Mouse (Mus musculus) liver, embryonic 14.5 days (tissue): Measurements from ENCODE around the gene Pop7. TPM values are rescaled to one million over a fixed set of nuclear protein-coding genes. Genes with fewer than 3 reads are reported as not detected.
A peak's percentile ranks its signal among the peaks of the same experiment; 100 is the strongest.

Experiments
- ATAC-seq: fragments of 200-750 bp; cut with Nextera tagmentation; 2 replicates; pipeline ENCODE4 v1.8.0; 2017; ENCODE audit warnings: moderate number of reproducible peaks, mild to moderate bottlenecking, moderate library complexity; ENCODE audit not compliant: insufficient read depth
- DNase-seq, 3 experiments: peaks; one replicate each; pipeline ENCODE4 v3.0.0-alpha.2; 2012 to 2013; ENCODE audit warnings: low read depth in 3 of 3, low spot score in 3 of 3
- H3K27ac ChIP-seq: fragments of 300-500 bp; sonication (generic); 2 replicates; pipeline ENCODE4 v1.5.1; 2014; ENCODE audit warnings: moderate library complexity, mild to moderate bottlenecking, control low read depth, inconsistent platforms
- H3K27me3 ChIP-seq: fragments of 300-500 bp; sonication (generic); 2 replicates; pipeline ENCODE4 v1.6.1; 2014; ENCODE audit warnings: mild to moderate bottlenecking, low read length, moderate library complexity; ENCODE audit not compliant: control insufficient read depth, insufficient read depth
- H3K36me3 ChIP-seq: fragments of 300-500 bp; sonication (generic); replicated peaks from 2 replicates; pipeline ENCODE4 v1.6.1; 2014; ENCODE audit warnings: low read depth; ENCODE audit not compliant: control insufficient read depth, insufficient read depth
- H3K4me1 ChIP-seq, 2 experiments: fragments of 200-500 bp in 1 of 2; fragments of 300-500 bp in 1 of 2; sonication (generic) in 1 of 2; replicated peaks; 2 replicates each; pipeline ENCODE4 v1.6.1; 2012 to 2014; ENCODE audit warnings: antibody characterized with exemption in 1 of 2, inconsistent platforms in 1 of 2, low read length in 1 of 2; ENCODE audit not compliant: control insufficient read depth in 2 of 2, insufficient read depth in 2 of 2
- H3K4me2 ChIP-seq: fragments of 300-500 bp; sonication (generic); 2 replicates; pipeline ENCODE4 v1.6.1; 2014; ENCODE audit warnings: low read depth, mild to moderate bottlenecking, control low read depth, moderate library complexity
- H3K4me3 ChIP-seq, 2 experiments: fragments of 200-500 bp in 1 of 2; fragments of 300-500 bp in 1 of 2; sonication (generic) in 1 of 2; 2 replicates each; pipeline ENCODE4 v1.5.1; 2012 to 2014; ENCODE audit warnings: low read depth in 2 of 2, low read length in 2 of 2, mild to moderate bottlenecking in 2 of 2, control low read depth in 1 of 2, inconsistent platforms in 1 of 2, moderate library complexity in 1 of 2; ENCODE audit not compliant: insufficient read depth in 1 of 2
- H3K9ac ChIP-seq: fragments of 300-500 bp; sonication (generic); replicated peaks from 2 replicates; pipeline ENCODE4 v1.6.1; 2014; ENCODE audit warnings: mild to moderate bottlenecking, control low read depth, moderate library complexity
- H3K9me3 ChIP-seq: fragments of 300-500 bp; sonication (generic); 2 replicates; pipeline ENCODE4 v1.6.1; 2016; ENCODE audit warnings: low read length, mixed read lengths; ENCODE audit not compliant: control insufficient read depth
- CTCF ChIP-seq: IDR thresholded peaks from 2 replicates; pipeline ENCODE4 v1.5.1; 2016; ENCODE audit warnings: antibody characterized with exemption, low read depth, control low read depth
- EP300 ChIP-seq: IDR thresholded peaks from 2 replicates; pipeline ENCODE4 v1.6.1; 2016; ENCODE audit warnings: antibody characterized with exemption, low read depth
- WGBS: fragments of 180-500 bp; shearing (Covaris S2); extraction: QIAGEN DNeasy Blood & Tissue Kit; methylation state at CpG from one replicate; pipeline ENCODE4 v1.1.7; 2014; ENCODE audit not compliant: insufficient replicate concordance; 5-methylcytosine and 5-hydroxymethylcytosine counted together
- polyA plus RNA-seq, 2 experiments: library from polyadenylated mRNA; depleted of rRNA in 1 of 2; stranded (reverse) in 1 of 2; unstranded in 1 of 2; fragments of >200 nt; fragmentation: Nextera tagmentation in 1 of 2; extraction: Ambion mirVana in 1 of 2; gene quantifications; 2 replicates each; pipeline versions ENCODE4 v1.2.1 to v1.2.3; 2012 to 2014

Gene Pop7
- polyA plus RNA-seq, 2 experiments = 25.3 to 36.5 TPM

DNA sequence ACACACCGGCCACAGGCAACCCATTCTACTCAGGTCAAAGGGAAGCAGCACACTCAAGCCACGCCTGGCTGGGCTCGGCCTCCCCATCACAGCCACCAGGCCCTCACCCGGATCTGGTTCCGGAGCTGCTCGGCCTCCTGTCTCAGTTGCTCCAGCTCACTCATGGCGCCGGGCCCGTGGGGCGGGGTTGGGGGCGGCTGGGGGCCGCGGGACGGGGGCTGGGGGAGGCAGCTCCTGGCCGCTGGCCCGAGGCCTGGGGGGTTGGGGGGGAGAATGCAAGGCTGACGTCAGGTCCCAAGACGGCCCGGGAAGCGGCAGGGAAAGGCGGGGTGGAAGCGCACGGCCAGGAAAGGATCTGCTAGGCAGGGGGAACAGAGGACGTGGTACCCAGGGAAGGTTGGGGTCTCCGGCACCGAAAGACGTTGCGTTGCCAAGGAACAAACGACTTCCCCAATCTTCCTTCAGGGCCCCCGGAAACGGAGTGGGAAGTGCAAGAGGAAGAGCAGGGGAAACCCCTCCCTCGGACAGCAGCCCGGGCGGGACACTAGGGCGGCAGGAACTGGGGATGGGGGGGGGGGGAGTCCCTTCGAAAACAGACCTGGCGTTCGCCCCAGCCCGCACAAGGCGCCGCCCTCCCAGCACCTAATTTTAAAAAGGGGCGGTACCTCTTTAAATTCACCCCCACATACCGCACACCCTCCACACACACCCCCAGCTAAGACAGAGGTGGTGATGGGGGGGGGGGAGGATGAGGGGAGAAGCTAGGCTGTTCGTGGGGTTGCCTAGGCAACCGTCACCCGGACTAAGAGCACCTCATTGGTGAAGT, 28.5 kb upstream of the Pop7 start:
- no peaks in the 10 kb centered on the region for H3K9me3 ChIP-seq
- no peak overlapping the region for H3K27ac ChIP-seq
- peak overlapping the region; percentile 95 for H3K9ac ChIP-seq
- peak overlapping the region; percentile 68 to 95 for H3K4me3 ChIP-seq
- peak in 1 of 3 experiments; percentile 48 for DNase-seq
- no peak for TF ChIP-seq EP300
- no peak for TF ChIP-seq CTCF
- 8% methylated on average over 41 of the region's 46 CpGs for WGBS
- peak overlapping the region; percentile 90 for H3K4me2 ChIP-seq
- no peaks in the 10 kb centered on the region for H3K27me3 ChIP-seq
- peak; percentile 2 for ATAC-seq
- peaks cover 4 to 13% of the 10 kb centered on the region in 2 experiments; a peak in 3 of 4 replicates for H3K4me1 ChIP-seq
- peaks cover 32% of the 10 kb centered on the region for H3K36me3 ChIP-seq

DNA sequence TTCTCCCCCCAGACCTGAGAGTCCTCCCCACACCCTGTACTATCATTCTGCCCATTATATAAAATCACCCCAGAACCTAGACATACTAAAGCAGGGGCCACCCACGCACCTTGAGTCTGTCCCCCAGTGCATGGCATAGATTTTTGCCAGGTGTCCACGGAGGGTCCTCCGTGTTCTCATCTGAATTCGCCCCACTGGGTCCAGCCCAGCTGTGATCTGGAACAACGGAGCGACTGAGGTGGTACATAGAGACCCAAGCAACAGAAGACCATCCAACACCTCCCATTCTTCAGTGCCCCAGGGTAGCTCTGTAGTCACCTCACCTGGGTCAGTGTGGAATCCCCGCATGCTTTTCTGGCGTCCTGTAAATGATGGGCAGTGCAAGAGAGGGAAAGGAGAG, 27.8 kb upstream of the Pop7 start:
- WGBS = 83% methylated on average over 8 of the region's 8 CpGs
- DNase-seq (no peak), ATAC-seq (no peak)
- H3K4me1 ChIP-seq = peaks cover 4 to 13% of the 10 kb centered on the region in 2 experiments; a peak in 3 of 4 replicates
- no peaks in the 10 kb centered on the region for H3K9me3 ChIP-seq
- H3K4me3 ChIP-seq = peak overlapping the region; percentile 33 to 68
- no peaks in the 10 kb centered on the region for H3K27me3 ChIP-seq
- H3K4me2 ChIP-seq = peak overlapping the region; percentile 90
- no peak for TF ChIP-seq CTCF
- TF ChIP-seq EP300 = no peak
- peaks cover 32% of the 10 kb centered on the region for H3K36me3 ChIP-seq
- no peak overlapping the region for H3K9ac ChIP-seq
- no peak overlapping the region for H3K27ac ChIP-seq

DNA sequence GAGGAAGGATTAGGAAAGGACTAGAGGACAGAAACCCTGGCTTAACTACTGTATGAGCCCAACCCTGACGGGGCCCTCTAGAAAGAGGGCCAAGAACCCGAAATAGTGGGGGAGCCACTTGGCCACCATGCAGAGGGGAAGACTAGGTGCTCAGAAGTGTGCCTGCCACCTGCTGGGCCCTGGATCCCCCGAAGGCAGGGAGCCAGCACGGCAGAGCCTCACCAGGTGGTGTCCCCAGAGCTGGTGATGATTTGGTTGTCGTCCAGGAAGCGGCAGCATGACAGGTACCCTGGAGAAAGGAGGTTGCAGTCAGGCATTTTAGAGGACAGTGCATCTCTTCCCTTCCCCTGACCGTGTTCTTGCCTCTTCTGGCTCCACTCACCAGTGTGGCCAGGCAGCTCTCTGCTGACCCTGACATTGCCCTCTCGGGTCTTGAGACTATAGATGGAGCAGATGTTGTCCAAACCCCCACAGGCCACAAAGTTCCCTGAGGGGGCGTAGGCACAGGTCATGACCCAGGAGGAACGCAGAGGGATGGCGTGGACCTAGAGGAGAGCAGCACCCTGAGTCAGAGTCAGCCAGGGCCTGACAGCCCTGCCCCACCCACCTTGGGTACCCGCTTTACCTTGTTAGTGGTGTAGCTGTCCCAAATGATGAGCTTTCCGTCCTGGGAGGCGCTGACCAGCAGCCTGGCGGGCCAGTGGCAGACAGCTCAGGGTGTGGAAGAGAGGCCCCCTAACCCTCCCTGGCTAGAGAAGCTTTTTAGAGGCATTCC, 27.1 kb upstream of the Pop7 start:
- WGBS = 78% methylated on average over 15 of the region's 15 CpGs
- H3K4me3 ChIP-seq = no peak overlapping the region
- no peaks in the 10 kb centered on the region for H3K9me3 ChIP-seq
- H3K27me3 ChIP-seq = no peaks in the 10 kb centered on the region
- no peak for ATAC-seq
- no peak overlapping the region for H3K9ac ChIP-seq
- H3K4me1 ChIP-seq = peaks cover 4 to 13% of the 10 kb centered on the region in 2 experiments; a peak in 3 of 4 replicates
- H3K4me2 ChIP-seq = no peak overlapping the region
- DNase-seq = no peak
- TF ChIP-seq CTCF = peak; percentile 2; the same call in 1 of the 2 replicates
- TF ChIP-seq EP300 = no peak
- H3K27ac ChIP-seq = no peak overlapping the region
- peaks cover 34% of the 10 kb centered on the region for H3K36me3 ChIP-seq

DNA sequence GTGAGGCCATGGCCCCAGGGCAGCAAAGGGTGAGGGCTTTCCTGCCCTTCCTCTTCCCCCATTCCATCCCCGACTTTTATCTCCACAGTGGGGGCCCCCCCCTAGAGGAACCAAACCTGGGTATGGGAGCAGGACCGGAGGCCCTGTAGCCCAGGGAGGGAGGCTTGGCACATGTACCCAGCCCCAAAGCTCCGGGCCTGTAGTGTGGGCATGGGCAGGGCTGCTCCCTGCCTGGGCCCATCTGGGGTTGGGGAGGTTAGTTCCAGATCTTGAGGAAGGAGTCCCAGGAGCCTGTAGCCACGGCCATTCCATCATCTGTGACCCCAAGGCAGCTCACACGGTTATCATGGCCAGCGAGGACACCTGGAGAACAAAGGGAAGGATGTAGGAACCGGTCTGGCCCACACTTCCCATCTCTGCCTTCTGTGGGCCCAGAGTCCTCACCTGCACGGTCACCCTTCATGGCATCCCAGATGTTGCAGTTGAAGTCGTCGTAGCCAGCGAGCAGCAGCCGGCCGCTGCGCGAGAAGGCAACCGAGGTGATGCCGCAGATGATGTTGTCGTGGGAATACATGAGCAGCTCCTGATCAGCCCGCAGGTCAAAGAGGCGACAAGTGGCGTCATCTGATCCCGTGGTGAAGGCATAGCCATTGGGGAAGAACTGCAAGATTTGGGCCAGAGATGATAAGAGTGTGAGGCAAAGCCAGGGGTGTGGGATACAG, 26.1 kb upstream of the Pop7 start:
- Histone ChIP-seq H3K4me3 (no peak overlapping the region), H3K36me3 (peaks cover 40% of the 10 kb centered on the region), H3K27ac (no peak overlapping the region), H3K9ac (no peak overlapping the region), H3K9me3 (no peaks in the 10 kb centered on the region), H3K4me2 (no peak overlapping the region), H3K4me1 (peaks cover 0 to 9% of the 10 kb centered on the region in 2 experiments; a peak in 2 of 4 replicates), H3K27me3 (no peaks in the 10 kb centered on the region)
- DNase-seq (no peak), ATAC-seq (no peak)
- no peak for TF ChIP-seq EP300
- no peak for TF ChIP-seq CTCF
- WGBS = 82% methylated on average over 22 of the region's 22 CpGs
